In genomic region chr2:77972541-77972940, GRCm38 (mm10) we compare ENCODE assay signal across 16 mouse cellular contexts.
"Had no signal": no experiment of that assay in that cellular context is flagged by ENCODE, and none has a peak within 500 bp of the region (broad histone marks: within the 10 kb centered on the region; RNA-seq: fewer than 3 reads in every experiment).

No protein-coding gene starts in this region.

- DNase-seq: heart, postnatal 10 days; heart, postnatal 14 days; heart, postnatal 36 days; heart, postnatal 4 days; kidney, adult 11 months; kidney, adult 18-20 months; kidney, adult 2 months; kidney, adult 8-10 months; kidney, adult 9 months; kidney, postnatal 10 days; kidney, postnatal 14 days; kidney, postnatal 25 days; kidney, postnatal 36 days; kidney, postnatal 4 days; layer of hippocampus, adult 9-11 months; layer of hippocampus, postnatal 36 days had no signal
